Mouse (Mus musculus) hindbrain, embryonic 10.5 days (tissue): ENCODE data around the gene Gm14085. TPM values are rescaled to one million over a fixed set of nuclear protein-coding genes. Genes with fewer than 3 reads are reported as not detected.
"Not testable (repeated sequence)": the region's sequence is repeated elsewhere in the genome, so short reads cannot be mapped to it uniquely, and the experiment has no call there.

Experiments used
- DNase-seq: peaks from one replicate; pipeline ENCODE4 v3.0.0-alpha.2; 2017; ENCODE audit warnings: low spot score
- H3K27ac ChIP-seq: fragments of 300-500 bp; sonication (generic); 2 replicates; pipeline ENCODE4 v1.5.1; 2016; ENCODE audit warnings: mild to moderate bottlenecking, moderate library complexity
- H3K27me3 ChIP-seq: fragments of 300-500 bp; sonication (generic); 2 replicates; pipeline ENCODE4 v1.6.1; 2016; ENCODE audit warnings: mild to moderate bottlenecking; ENCODE audit not compliant: poor library complexity, insufficient read depth, severe bottlenecking
- H3K36me3 ChIP-seq: fragments of 300-500 bp; sonication (generic); 2 replicates; pipeline ENCODE4 v1.6.1; 2016; ENCODE audit warnings: mild to moderate bottlenecking, moderate library complexity
- H3K4me1 ChIP-seq: fragments of 300-500 bp; sonication (generic); replicated peaks from 2 replicates; pipeline ENCODE4 v1.6.1; 2016; ENCODE audit warnings: mild to moderate bottlenecking
- H3K4me3 ChIP-seq: fragments of 300-500 bp; sonication (generic); 2 replicates; pipeline ENCODE4 v1.5.1; 2016; ENCODE audit warnings: mild to moderate bottlenecking, moderate library complexity
- H3K9me3 ChIP-seq: fragments of 300-500 bp; sonication (generic); 2 replicates; pipeline ENCODE4 v1.6.1; 2016; ENCODE audit warnings: mild to moderate bottlenecking, moderate library complexity
- WGBS: fragments of 180-500 bp; shearing (Covaris S2); methylation state at CpG from one replicate; pipeline ENCODE4 v1.1.7; 2016; 5-methylcytosine and 5-hydroxymethylcytosine counted together
- polyA plus RNA-seq: library from polyadenylated mRNA; unstranded; fragments of >200 nt; fragmentation: Nextera tagmentation; extraction: Ambion mirVana; gene quantifications from 2 replicates; pipeline ENCODE4 v1.2.1, GENCODE M21; 2016

The Gm14085 gene
- polyA plus RNA-seq, 1 experiment from 2014 or later = not detected

- no peak for DNase-seq
- no peaks in the 10 kb centered on the region for H3K27me3 ChIP-seq
- no peak overlapping the region for H3K4me3 ChIP-seq
- no peaks in the 10 kb centered on the region for H3K4me1 ChIP-seq
- no peak overlapping the region for H3K27ac ChIP-seq
- 88% methylated on average over 2 of the region's 2 CpGs for WGBS
- no peaks in the 10 kb centered on the region for H3K36me3 ChIP-seq
- no peaks in the 10 kb centered on the region for H3K9me3 ChIP-seq
Measured at GRCm38 (mm10) chr2:122486674-122487073, 1.9 kb downstream of the Gm14085 start.

GRCm38 (mm10) chr2:122529696-122530095 is 45.0 kb downstream of the Gm14085 start:
- not testable (repeated sequence) for H3K36me3 ChIP-seq, DNase-seq, H3K4me1 ChIP-seq, H3K27me3 ChIP-seq, H3K9me3 ChIP-seq, H3K27ac ChIP-seq, H3K4me3 ChIP-seq
- WGBS = 96% methylated on average over 1 of the region's 1 CpGs

- Histone ChIP-seq H3K36me3 (no peaks in the 10 kb centered on the region), H3K4me1 (no peaks in the 10 kb centered on the region), H3K27ac (no peak overlapping the region), H3K27me3 (no peaks in the 10 kb centered on the region), H3K9me3 (no peaks in the 10 kb centered on the region), H3K4me3 (no peak overlapping the region)
- no peak for DNase-seq
- 87% methylated on average over 7 of the region's 7 CpGs for WGBS
Measured at GRCm38 (mm10) chr2:122531290-122531689, 46.5 kb downstream of the Gm14085 start.

- H3K9me3 ChIP-seq = no peaks in the 10 kb centered on the region
- H3K36me3 ChIP-seq = no peaks in the 10 kb centered on the region
- WGBS = 76% methylated on average over 2 of the region's 2 CpGs
Measured at GRCm38 (mm10) chr2:122531726-122532125, 47.0 kb downstream of the Gm14085 start.

GRCm38 (mm10) chr2:122532136-122532801 is 47.5 kb downstream of the Gm14085 start:
- WGBS = 88% methylated on average over 2 of the region's 2 CpGs
- DNase-seq = no peak
- Histone ChIP-seq H3K4me1 (no peaks in the 10 kb centered on the region), H3K36me3 (no peaks in the 10 kb centered on the region), H3K9me3 (no peaks in the 10 kb centered on the region), H3K27ac (no peak overlapping the region), H3K4me3 (no peak overlapping the region), H3K27me3 (no peaks in the 10 kb centered on the region)

More at GRCm38 (mm10) chr2:122531726-122532125, 47.0 kb downstream of the Gm14085 start:
- Histone ChIP-seq H3K27me3 (no peaks in the 10 kb centered on the region), H3K4me3 (no peak overlapping the region), H3K27ac (no peak overlapping the region), H3K4me1 (no peaks in the 10 kb centered on the region)
- DNase-seq = no peak

GRCm38 (mm10) chr2:122532802-122533186 is 48.1 kb downstream of the Gm14085 start:
- no peaks in the 10 kb centered on the region for H3K9me3 ChIP-seq
- 94% methylated on average over 2 of the region's 2 CpGs for WGBS
- H3K4me1 ChIP-seq = no peaks in the 10 kb centered on the region

GRCm38 (mm10) chr2:122533378-122533777 is 48.6 kb downstream of the Gm14085 start:
- 87% methylated on average over 2 of the region's 2 CpGs for WGBS
- no peaks in the 10 kb centered on the region for H3K36me3 ChIP-seq
- H3K27ac ChIP-seq = no peak overlapping the region
- H3K4me3 ChIP-seq = no peak overlapping the region
- H3K27me3 ChIP-seq = no peaks in the 10 kb centered on the region
- H3K4me1 ChIP-seq = no peaks in the 10 kb centered on the region
- no peaks in the 10 kb centered on the region for H3K9me3 ChIP-seq
- no peak for DNase-seq

More at GRCm38 (mm10) chr2:122532802-122533186, 48.1 kb downstream of the Gm14085 start:
- H3K36me3 ChIP-seq = no peaks in the 10 kb centered on the region
- H3K27me3 ChIP-seq = no peaks in the 10 kb centered on the region
- no peak overlapping the region for H3K4me3 ChIP-seq
- no peak overlapping the region for H3K27ac ChIP-seq
- DNase-seq = no peak

GRCm38 (mm10) chr2:122534671-122535070 is 49.9 kb downstream of the Gm14085 start:
- no peak for DNase-seq
- no peaks in the 10 kb centered on the region for H3K4me1 ChIP-seq
- no peak overlapping the region for H3K4me3 ChIP-seq
- WGBS = 80% methylated on average over 2 of the region's 2 CpGs
- H3K27me3 ChIP-seq = no peaks in the 10 kb centered on the region
- no peak overlapping the region for H3K27ac ChIP-seq
- no peaks in the 10 kb centered on the region for H3K9me3 ChIP-seq
- H3K36me3 ChIP-seq = no peaks in the 10 kb centered on the region

GRCm38 (mm10) chr2:122558317-122558716 is 73.6 kb downstream of the Gm14085 start:
- no peaks in the 10 kb centered on the region for H3K27me3 ChIP-seq
- no peaks in the 10 kb centered on the region for H3K4me1 ChIP-seq
- H3K36me3 ChIP-seq = no peaks in the 10 kb centered on the region
- H3K9me3 ChIP-seq = no peaks in the 10 kb centered on the region
- H3K4me3 ChIP-seq = no peak overlapping the region
- 25% methylated on average over 2 of the region's 2 CpGs for WGBS
- H3K27ac ChIP-seq = no peak overlapping the region
- no peak for DNase-seq

- Histone ChIP-seq H3K9me3 (no peaks in the 10 kb centered on the region), H3K4me3 (no peak overlapping the region), H3K27ac (no peak overlapping the region), H3K4me1 (no peaks in the 10 kb centered on the region), H3K27me3 (no peaks in the 10 kb centered on the region), H3K36me3 (no peaks in the 10 kb centered on the region)
- 95% methylated on average over 5 of the region's 5 CpGs for WGBS
- no peak for DNase-seq
Measured at GRCm38 (mm10) chr2:122561221-122561620, 76.5 kb downstream of the Gm14085 start.

GRCm38 (mm10) chr2:122562251-122562650 is 77.5 kb downstream of the Gm14085 start:
- no peaks in the 10 kb centered on the region for H3K27me3 ChIP-seq
- no peak for DNase-seq
- WGBS = 95% methylated on average over 1 of the region's 1 CpGs
- no peaks in the 10 kb centered on the region for H3K4me1 ChIP-seq
- H3K36me3 ChIP-seq = no peaks in the 10 kb centered on the region
- H3K9me3 ChIP-seq = no peaks in the 10 kb centered on the region
- H3K27ac ChIP-seq = no peak overlapping the region
- no peak overlapping the region for H3K4me3 ChIP-seq

- H3K36me3 ChIP-seq = no peaks in the 10 kb centered on the region
- no peaks in the 10 kb centered on the region for H3K4me1 ChIP-seq
- peak; percentile 46 for DNase-seq
- H3K9me3 ChIP-seq = no peaks in the 10 kb centered on the region
- no peak overlapping the region for H3K4me3 ChIP-seq
- H3K27me3 ChIP-seq = no peaks in the 10 kb centered on the region
- WGBS = 16% methylated on average over 3 of the region's 3 CpGs
- no peak overlapping the region for H3K27ac ChIP-seq
Measured at GRCm38 (mm10) chr2:122569439-122569838, 84.7 kb downstream of the Gm14085 start.

- no peak for DNase-seq
- no peaks in the 10 kb centered on the region for H3K27me3 ChIP-seq
- no peaks in the 10 kb centered on the region for H3K9me3 ChIP-seq
- 69% methylated on average over 4 of the region's 4 CpGs for WGBS
- H3K36me3 ChIP-seq = no peaks in the 10 kb centered on the region
- H3K4me3 ChIP-seq = no peak overlapping the region
- no peaks in the 10 kb centered on the region for H3K4me1 ChIP-seq
- no peak overlapping the region for H3K27ac ChIP-seq
Measured at GRCm38 (mm10) chr2:122570430-122570829, 85.7 kb downstream of the Gm14085 start.

- no peaks in the 10 kb centered on the region for H3K36me3 ChIP-seq
- no peaks in the 10 kb centered on the region for H3K9me3 ChIP-seq
- H3K4me1 ChIP-seq = no peaks in the 10 kb centered on the region
- 82% methylated on average over 4 of the region's 4 CpGs for WGBS
- no peak overlapping the region for H3K4me3 ChIP-seq
- H3K27ac ChIP-seq = no peak overlapping the region
- DNase-seq = no peak
- no peaks in the 10 kb centered on the region for H3K27me3 ChIP-seq
Measured at GRCm38 (mm10) chr2:122571326-122571725, 86.6 kb downstream of the Gm14085 start.
